Mouse (Mus musculus): ENCODE measurements around the gene Adora3. TPM values are rescaled to one million over a fixed set of nuclear protein-coding genes. Genes with fewer than 3 reads are reported as not detected.
A peak's percentile ranks its signal among the peaks of the same experiment; 100 is the strongest.

The Adora3 gene
- polyA plus RNA-seq (2015; fragmentation: Nextera tagmentation; extraction: Ambion mirVana): 0.33 and 0.82 TPM in 2 replicates

- no peak for DNase-seq (ENCODE audit: low spot score)
Measured at GRCm38 (mm10) chr3:105870558-105870957, at the start of gene Adora3, which contains the start of gene Tmigd3. Adora3 (plus strand) TSS chr3:105870858. Tmigd3 (plus strand) TSS chr3:105870903.

- no peak for DNase-seq (ENCODE audit: low spot score)
Measured at GRCm38 (mm10) chr3:105821504-105821903, 49.2 kb upstream of the Adora3 start.

- no peak for DNase-seq (ENCODE audit: low spot score)
Measured at GRCm38 (mm10) chr3:105823609-105824008, 47.0 kb upstream of the Adora3 start.

- DNase-seq (ENCODE audit: low spot score): no peak
Measured at GRCm38 (mm10) chr3:105824103-105824502, 46.6 kb upstream of the Adora3 start.

GRCm38 (mm10) chr3:105824704-105825103 lies 46.0 kb upstream of the Adora3 start:
- DNase-seq (ENCODE audit: low spot score): no peak

- peak; percentile 32 for DNase-seq (ENCODE audit: low spot score)
Measured at GRCm38 (mm10) chr3:105825501-105826161, 45.0 kb upstream of the Adora3 start.

- DNase-seq (ENCODE audit: low spot score): no peak
Measured at GRCm38 (mm10) chr3:105831584-105831983, 39.1 kb upstream of the Adora3 start.

GRCm38 (mm10) chr3:105835875-105836274 lies 34.8 kb upstream of the Adora3 start:
- no peak for DNase-seq (ENCODE audit: low spot score)

- no peak for DNase-seq (ENCODE audit: low spot score)
Measured at GRCm38 (mm10) chr3:105836883-105837282, 33.8 kb upstream of the Adora3 start.

GRCm38 (mm10) chr3:105838655-105839054 lies 32.0 kb upstream of the Adora3 start:
- no peak for DNase-seq (ENCODE audit: low spot score)

- no peak for DNase-seq (ENCODE audit: low spot score)
Measured at GRCm38 (mm10) chr3:105839836-105840235, 30.8 kb upstream of the Adora3 start.

GRCm38 (mm10) chr3:105846294-105847069 lies 24.2 kb upstream of the Adora3 start:
- DNase-seq (ENCODE audit: low spot score): no peak

GRCm38 (mm10) chr3:105853781-105854180 lies 16.9 kb upstream of the Adora3 start:
- DNase-seq (ENCODE audit: low spot score): no peak

GRCm38 (mm10) chr3:105854786-105855185 lies 15.9 kb upstream of the Adora3 start:
- no peak for DNase-seq (ENCODE audit: low spot score)

- DNase-seq (ENCODE audit: low spot score): peak; percentile 51
Measured at GRCm38 (mm10) chr3:105857513-105857912, 13.1 kb upstream of the Adora3 start.

GRCm38 (mm10) chr3:105861747-105862366 lies 8.8 kb upstream of the Adora3 start:
- DNase-seq (ENCODE audit: low spot score): no peak

GRCm38 (mm10) chr3:105864123-105864522 lies 6.5 kb upstream of the Adora3 start:
- no peak for DNase-seq (ENCODE audit: low spot score)

- DNase-seq (ENCODE audit: low spot score): no peak
Measured at GRCm38 (mm10) chr3:105865122-105865521, 5.5 kb upstream of the Adora3 start.

GRCm38 (mm10) chr3:105868135-105868534 lies 2.5 kb upstream of the Adora3 start:
- no peak for DNase-seq (ENCODE audit: low spot score)

- DNase-seq (ENCODE audit: low spot score): no peak
Measured at GRCm38 (mm10) chr3:105872034-105872433, 1.4 kb downstream of the Adora3 start.

- no peak for DNase-seq (ENCODE audit: low spot score)
Measured at GRCm38 (mm10) chr3:105872579-105872978, 1.9 kb downstream of the Adora3 start.
